Mouse (Mus musculus) stomach, postnatal 0 days (tissue): ENCODE measurements around the gene 4632433K11Rik.

Source experiments
- CTCF ChIP-seq: IDR thresholded peaks from 2 replicates; pipeline ENCODE4 v1.5.1; 2016; ENCODE audit warnings: antibody characterized with exemption, low read depth, mild to moderate bottlenecking, moderate library complexity
- EP300 ChIP-seq: optimal IDR thresholded peaks from 2 replicates; pipeline ENCODE3; 2016; ENCODE audit warnings: antibody characterized with exemption

DNA sequence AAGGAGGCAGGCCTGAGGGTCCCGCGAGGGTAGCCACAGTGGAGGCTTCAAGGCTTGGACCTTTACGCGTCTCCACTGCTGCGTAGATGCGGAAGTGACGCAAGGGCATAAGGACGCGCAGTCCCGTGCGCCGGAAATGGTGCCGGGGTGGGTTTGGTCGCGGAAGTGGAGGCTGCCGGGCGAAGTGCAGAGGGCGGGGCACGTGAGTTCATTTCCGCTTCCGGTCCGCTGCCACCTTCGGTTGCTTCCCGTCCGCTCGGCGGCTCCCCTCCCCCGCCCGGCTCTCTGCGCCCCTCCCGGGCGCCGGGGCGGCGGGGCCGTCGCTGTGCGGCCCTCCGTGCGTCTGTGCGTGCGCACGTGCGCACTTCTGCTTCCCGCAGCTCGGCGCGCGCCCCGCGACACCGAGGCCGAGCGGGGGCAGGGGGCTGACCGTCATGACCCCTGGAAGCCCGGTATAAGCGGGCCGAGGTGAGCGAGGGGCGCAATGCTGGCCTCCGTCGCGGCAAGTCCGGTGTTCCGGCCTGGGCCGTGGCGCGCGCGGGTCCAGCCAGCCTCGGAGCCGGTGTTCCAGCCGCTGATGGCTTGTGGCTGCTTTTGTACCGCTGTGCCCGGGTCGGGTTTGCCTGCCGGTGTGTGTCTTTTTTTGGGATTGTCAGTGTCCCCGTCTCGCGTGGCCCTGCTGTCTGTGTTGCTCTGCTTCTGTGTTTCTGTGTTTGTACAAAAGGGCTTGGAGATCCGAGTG lies 46.3 kb downstream of the 4632433K11Rik start, which contains the start of gene Epn1:
- TF ChIP-seq CTCF = no peak
- no peak for TF ChIP-seq EP300
